Mouse (Mus musculus) megakaryocyte, embryonic 14.5 days (primary cell): Measurements from ENCODE around the gene Jmjd1c.

Source experiments
- FLI1 ChIP-seq: IDR thresholded peaks from 2 replicates; pipeline ENCODE4 v1.6.1; 2012; ENCODE audit warnings: low read length, inconsistent platforms, mixed read lengths
- GATA1 ChIP-seq: IDR thresholded peaks from 3 replicates; pipeline ENCODE4 v1.6.1; 2012; ENCODE audit warnings: mixed read lengths, low read length, inconsistent platforms, borderline replicate concordance

DNA sequence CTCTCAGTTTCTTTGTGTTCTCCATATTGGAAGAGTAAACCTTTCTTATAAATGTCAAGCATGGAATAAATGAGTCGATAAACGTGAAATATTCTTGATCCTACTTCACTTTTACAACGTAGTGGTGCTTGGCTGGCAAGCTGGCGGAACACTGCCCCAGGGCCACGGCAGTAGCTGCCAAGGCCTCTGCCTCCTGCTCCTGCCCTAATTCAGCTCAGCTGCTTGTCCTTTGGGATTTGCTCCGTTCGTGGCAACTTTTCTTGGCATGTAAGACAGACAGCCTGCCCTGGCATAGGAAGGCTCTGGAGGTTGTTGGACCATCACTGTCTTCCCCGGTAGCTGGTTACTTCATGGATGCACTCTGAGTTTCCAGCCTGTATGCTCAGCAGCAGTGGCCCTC lies 20.3 kb downstream of the Jmjd1c start:
- TF ChIP-seq GATA1 (no peak), FLI1 (no peak)
